Mouse (Mus musculus) ES-E14 (cell line): ENCODE data around the gene Zfp334.

Experiments used
- CHD2 ChIP-seq: IDR thresholded peaks from 2 replicates; pipeline ENCODE4 v1.6.1; 2014; ENCODE audit warnings: mild to moderate bottlenecking, low read depth, low read length, inconsistent platforms
- HCFC1 ChIP-seq: IDR thresholded peaks from 2 replicates; pipeline ENCODE4 v1.6.1; 2012; ENCODE audit warnings: low read length, inconsistent platforms, borderline replicate concordance; ENCODE audit not compliant: insufficient read depth
- MAFK ChIP-seq: IDR thresholded peaks from 2 replicates; pipeline ENCODE4 v1.6.1; 2014; ENCODE audit warnings: mild to moderate bottlenecking, low read depth, low read length, inconsistent platforms; ENCODE audit not compliant: insufficient read depth
- ZC3H11A ChIP-seq: IDR thresholded peaks from 2 replicates; pipeline ENCODE4 v1.6.1; 2012; ENCODE audit warnings: low read depth, mild to moderate bottlenecking, inconsistent platforms, low read length, borderline replicate concordance
- ZNF384 ChIP-seq: IDR thresholded peaks from 2 replicates; pipeline ENCODE4 v1.6.1; 2012; ENCODE audit warnings: low read depth, low read length, inconsistent platforms

DNA sequence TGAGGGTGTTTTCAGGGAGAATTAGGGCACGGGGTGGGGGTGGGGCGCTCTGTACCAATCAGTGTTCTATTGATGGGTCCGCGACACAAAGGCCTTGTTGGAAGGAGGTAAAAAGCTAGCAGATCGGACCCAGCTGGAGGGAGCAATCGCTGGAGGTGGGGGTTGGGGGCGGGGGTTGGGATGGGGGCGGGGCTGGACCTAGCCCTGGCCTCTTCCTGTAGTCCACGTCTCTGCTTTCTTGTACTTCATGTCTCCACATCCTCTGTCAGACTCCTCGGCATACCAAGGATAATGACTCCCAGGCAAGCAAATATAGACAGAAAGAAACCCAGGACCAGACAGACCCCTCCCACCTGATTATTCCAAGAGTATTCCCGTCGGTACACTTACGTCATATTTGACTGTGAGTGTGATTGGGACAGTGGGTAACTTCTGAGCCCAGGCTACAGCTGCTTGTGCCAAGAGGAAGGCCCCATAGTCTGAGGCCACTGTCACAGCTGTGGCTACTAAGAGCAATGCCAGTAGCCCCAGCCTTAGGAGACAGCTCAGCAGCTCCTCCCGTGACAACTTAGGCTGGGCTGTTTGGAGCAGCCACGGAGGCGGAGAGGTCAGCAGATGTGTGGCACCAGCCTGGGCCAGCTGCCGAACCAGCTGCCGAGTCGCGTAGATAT is 8.9 kb upstream of the Zfp334 start:
- TF ChIP-seq HCFC1 (no peak), ZC3H11A (no peak), ZNF384 (no peak), CHD2 (no peak), MAFK (no peak)
